Mouse (Mus musculus): Measurements from ENCODE around the gene Slc8a3.

DNA sequence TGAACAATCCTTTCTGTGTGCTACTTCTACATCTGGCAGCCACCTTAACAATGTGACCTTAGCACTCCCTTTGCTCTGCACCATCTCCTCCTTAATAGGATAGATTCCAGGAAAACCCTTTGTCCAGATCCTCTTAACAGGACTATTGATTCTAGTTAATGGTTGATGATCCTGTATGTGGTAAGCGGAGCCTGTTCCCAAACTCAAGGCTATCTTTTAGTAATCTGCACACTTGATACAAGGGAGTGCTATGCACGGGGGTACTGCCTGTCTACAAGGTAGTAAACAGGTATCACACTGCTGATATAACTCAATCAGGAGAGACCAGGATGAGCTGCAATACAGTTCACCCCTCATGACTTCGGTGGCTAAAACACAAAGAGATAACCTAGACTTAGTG is 144.6 kb downstream of the Slc8a3 start:
- no peak for TF ChIP-seq MAX (IDR thresholded peaks at IDR 0.05)
- TF ChIP-seq CTCF (IDR thresholded peaks at IDR 0.05; ENCODE audit: control insufficient read depth, insufficient read depth, insufficient read length): no peak
- TF ChIP-seq USF1 (IDR thresholded peaks at IDR 0.05; ENCODE audit: low read depth): no peak
- no peak for TF ChIP-seq MYOG (IDR thresholded peaks at IDR 0.05; ENCODE audit: control insufficient read depth, extremely low read depth, insufficient read length)
- TF ChIP-seq CEBPB (IDR thresholded peaks at IDR 0.05; ENCODE audit: low read depth): no peak
- no peak for TF ChIP-seq MYOD1 (IDR thresholded peaks at IDR 0.05; ENCODE audit: control insufficient read depth, insufficient read length, low read depth)
- TF ChIP-seq FOSL1 (IDR thresholded peaks at IDR 0.05; ENCODE audit: insufficient read depth, low read length, poor library complexity, severe bottlenecking): no peak

Measured in C2C12 (cell line).